Mouse (Mus musculus): Measurements from ENCODE around the gene Irf4.

The Irf4 gene

DNA sequence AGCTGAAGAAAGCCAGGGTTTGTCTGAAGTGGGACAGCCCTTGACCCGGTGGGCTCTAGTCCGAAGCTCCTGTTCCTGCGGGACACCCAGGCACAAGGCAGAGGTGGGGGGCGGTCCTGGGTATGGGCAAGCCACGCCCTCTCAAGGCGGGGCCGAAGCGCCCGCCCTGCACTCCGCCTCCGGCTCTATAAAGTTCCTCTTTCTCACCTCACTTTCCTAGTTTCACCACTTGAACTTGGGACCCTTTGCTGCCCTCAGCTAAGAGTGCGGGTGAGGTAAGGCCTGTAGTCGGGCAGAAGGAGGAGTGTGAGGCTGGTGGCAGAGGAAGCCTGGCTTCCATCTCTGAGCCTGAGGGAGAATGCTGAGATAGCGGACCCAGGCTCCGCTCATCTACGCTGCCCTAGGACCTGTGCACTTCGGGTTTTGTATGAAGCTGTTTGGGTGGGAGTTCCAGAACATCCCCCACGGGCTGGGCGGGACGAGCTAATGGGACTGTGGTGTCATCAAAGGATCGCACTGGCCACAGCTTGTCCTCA, at the start of gene Irf4:
Gene Irf4, plus strand, starts transcription at position 206 of the 536 bp plus-strand sequence.
- no peak for DNase-seq

- DNase-seq: no peak
These were observed 46.3 kb upstream of the Irf4 start for GRCm38 (mm10) chr13:30702695-30703094.

- peak; percentile 18 for DNase-seq
These were observed 44.6 kb upstream of the Irf4 start for GRCm38 (mm10) chr13:30704246-30705095.

DNA sequence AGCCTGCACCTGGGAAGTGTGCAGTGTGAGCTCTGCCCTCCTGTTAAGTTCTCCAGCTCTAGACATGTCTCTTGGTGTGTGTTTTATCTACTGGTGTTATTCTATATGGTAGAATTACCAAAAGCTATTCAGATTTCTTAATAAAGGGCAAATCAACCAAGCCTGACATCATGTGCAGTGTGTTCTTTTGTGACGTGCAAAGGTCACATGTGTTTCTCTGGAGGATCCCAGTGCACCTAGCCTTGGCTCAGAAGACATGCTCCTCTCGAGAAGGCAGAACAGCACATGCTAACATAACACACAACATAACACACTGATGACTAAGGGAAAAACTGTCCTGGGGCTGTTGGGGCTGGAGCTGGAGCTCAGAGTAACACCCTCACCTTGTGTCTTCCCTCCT, 38.0 kb upstream of the Irf4 start:
- DNase-seq: no peak

DNA sequence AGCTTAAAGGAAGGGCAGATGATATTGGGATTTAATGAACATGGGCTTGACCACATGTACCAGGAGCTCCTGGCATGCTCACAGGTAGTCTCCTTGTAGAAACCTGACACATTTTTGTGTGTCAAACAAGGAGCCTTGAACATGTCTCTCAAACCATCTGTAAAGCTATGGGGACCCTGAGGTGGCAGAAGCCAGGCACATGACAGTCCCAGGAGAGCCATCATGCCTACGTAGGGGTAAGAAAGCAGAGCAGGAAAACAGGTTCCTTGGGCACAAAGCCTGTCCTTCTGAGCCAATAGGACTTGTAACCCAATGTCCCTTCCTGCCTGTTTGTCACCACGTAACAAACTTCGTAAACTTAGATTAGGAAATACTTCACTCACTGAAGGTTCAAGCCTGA, 37.3 kb upstream of the Irf4 start:
- DNase-seq: no peak

DNA sequence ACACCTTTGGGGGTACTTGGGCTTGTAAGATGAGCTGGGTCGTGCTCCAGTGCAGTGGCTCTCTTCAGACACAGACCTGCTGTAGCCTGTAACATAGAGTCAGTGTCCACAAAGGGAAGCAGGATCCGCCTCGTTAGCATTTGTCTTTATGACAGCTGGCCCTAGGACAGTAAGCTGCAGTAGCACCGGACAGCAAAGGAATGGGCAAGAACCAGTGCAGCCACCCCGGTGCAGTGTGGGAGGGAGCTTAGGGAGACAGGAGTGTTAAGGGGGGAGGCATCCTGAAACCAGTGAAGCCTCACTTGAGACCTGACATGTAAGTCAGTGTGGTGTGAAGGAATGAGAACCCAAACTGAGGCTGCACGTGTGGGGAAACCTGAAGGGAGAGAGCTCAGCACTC, 36.7 kb upstream of the Irf4 start:
- DNase-seq: no peak

DNA sequence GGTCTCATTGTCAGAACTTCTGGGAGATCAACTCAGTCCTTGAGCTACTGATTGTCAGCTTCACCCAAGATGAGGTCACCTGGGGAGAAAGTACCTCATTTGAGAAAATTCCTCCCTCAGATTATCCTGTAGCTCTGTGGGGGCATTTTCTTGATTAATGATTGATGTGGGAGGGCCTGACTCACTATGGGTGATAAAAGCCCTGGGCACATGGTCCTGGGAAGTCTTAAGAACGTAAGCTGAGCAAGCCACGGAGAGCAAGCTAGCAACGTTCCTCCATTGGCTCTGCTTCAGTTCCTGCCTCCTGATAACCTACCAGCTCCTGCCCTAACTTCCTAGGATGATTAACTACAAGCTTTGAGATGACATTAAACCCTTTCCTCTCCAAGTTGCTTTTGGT, 35.4 kb upstream of the Irf4 start:
- DNase-seq: no peak

DNA sequence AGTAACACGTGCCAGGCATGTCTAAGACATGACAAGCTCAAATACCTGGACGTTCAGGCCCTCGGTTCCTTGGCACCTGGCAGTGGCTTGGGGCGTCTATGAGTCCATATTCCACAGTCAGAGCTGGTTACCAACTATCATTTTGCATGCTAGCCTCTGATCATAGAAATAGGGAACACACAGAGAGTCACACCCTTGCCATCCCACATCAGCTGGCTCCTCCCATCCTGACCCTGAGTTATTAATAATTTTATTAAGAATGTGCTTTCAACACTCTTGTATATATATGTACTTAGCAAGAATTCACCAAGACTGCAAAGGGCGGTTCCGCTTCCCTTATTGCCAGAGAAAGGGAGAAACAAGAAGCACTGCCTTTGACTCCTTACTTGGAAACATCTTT, 34.5 kb upstream of the Irf4 start:
- DNase-seq: no peak

DNA sequence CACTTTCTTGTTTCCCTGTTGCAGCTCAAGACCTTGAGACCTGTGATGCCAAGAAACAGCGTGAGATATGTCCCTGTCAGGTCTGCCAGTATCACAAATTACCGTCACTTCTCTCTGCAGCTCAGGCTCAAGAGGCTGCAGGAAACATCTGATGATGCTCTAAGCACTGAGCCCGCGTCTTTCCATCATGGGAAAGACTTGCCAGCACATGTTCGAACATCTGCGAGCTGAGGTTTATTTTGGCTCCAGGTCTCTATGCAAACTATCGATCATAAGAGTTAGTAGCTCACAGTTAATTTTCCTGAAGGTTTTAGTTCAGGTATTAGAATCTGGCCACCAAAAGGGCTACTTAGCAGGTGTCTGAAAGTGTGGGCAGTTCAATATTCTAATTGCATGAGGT, 34.0 kb upstream of the Irf4 start:
- DNase-seq: no peak

- no peak for DNase-seq
These were observed 33.5 kb upstream of the Irf4 start for GRCm38 (mm10) chr13:30715573-30715972.

DNA sequence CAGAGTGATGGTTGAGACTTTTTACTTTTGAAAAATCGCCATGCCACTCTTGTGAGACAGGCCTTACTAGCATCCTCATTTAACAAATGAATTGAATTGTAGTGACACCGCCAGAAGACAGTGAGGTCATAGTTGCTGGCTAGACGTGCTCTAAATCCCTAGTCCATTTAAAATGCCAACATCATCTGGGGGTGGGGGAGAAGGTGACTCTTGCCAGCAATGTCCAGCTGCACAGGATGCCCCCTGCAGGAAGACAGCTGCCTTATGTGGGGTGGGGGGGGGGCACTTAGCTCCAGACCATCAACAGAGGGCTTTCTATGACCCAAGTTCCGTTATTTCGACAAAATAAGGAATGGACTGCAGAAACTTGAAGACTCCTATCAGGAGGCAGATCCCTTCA, 32.4 kb upstream of the Irf4 start:
- DNase-seq: no peak

- DNase-seq: no peak
These were observed 26.4 kb upstream of the Irf4 start for GRCm38 (mm10) chr13:30722601-30723000.

- no peak for DNase-seq
These were observed 25.8 kb upstream of the Irf4 start for GRCm38 (mm10) chr13:30723258-30723657.

DNA sequence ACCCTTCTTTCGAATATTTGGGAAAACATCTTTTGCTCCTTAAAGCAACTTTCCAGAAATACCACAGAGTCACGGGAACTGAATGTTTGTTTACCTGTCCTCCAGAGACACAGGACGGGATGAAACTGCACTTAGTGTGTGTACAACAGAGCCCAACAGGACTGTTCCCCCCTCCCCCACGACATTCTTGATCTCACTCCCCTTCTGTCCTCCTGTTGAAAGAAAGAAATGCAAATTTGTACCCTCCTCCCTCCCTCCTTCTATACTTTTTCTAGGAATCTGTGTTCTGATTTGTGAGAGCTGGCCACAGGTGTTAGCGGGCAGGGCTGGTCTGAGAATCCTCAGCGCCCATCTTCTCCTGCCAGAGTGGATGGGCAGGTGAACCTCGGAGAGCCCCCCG, 25.2 kb upstream of the Irf4 start:
- DNase-seq: no peak

DNA sequence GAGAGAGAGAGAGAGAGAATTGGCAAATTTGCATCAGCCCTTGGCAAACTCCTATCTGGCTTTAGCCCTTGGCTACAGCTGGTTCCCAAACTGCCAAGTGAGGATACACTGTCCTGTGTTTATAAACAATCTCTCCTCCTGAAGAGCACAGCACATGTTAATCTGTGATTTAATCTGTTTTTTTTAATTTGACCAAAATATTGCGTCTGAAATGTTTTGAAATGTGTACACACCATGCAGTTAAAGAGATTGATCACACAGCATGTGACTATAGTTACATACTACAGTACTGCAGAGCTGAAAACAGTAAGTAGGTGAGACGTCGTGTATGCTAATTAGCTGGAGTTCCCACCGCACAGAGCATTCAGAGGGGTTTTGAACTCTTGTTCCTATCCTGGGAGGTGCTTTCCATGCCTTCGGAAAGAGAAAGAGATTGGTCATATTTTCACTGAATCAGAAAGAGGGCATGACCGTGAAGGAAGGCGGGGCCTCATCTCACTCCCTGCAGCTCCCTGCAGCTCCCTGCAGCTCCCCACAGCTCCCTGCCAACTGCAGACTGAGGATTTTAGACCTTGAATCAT, 24.2 kb upstream of the Irf4 start:
- DNase-seq: no peak

GRCm38 (mm10) chr13:30726879-30727278, 22.1 kb upstream of the Irf4 start:
- no peak for DNase-seq

DNA sequence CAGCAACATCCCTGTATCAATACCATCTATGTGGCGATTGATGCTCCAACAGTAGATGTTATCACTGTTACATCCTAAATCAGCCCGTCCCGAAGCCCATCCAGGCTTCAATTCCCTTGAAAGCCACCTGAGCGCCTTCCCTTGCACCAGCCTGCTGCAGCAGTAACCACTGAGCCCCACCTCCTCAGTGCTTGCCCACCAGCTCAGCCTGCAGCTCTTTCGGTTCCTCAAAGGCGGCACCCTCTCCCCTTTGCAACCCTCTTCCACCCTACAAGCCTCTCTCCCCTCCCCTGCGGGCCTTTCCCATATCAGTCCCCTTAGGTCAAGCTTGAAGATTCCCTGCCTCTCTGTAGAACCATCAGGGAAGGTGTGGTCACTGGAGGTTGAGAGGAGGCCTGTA, 20.9 kb upstream of the Irf4 start:
- no peak for DNase-seq

GRCm38 (mm10) chr13:30729245-30729644, 19.8 kb upstream of the Irf4 start:
- DNase-seq: no peak

DNA sequence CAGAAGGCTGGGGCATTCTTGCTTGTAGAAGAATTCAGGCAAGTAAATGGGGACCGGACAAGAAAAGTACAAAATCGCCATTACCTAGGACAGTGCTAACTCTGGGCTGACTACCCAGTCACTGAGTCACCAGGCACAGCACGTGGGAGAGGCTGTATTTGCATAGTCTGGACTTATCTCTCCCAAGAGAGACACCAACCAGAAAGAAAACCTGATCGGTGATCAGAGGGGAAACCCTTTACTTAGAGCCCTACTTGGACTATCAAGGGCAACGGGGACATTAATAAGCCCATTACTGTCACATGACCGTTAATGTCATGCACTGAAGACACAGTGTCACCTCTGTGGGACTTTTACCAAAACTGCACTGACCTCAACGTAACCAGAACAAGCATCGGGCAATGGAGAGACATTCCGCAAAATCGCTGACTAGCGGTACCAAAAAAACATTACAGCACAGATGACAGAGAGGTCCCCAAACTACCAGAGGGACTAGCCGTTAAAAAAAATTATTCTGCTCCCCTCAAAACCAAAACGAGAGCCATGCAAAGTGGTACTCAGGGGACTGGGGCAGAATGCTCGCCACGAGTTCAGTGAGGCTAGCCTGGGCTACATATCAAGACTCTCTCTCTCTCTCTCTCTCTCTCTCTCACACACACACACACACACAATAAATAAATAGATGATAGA, 18.8 kb upstream of the Irf4 start:
- DNase-seq: no peak

DNA sequence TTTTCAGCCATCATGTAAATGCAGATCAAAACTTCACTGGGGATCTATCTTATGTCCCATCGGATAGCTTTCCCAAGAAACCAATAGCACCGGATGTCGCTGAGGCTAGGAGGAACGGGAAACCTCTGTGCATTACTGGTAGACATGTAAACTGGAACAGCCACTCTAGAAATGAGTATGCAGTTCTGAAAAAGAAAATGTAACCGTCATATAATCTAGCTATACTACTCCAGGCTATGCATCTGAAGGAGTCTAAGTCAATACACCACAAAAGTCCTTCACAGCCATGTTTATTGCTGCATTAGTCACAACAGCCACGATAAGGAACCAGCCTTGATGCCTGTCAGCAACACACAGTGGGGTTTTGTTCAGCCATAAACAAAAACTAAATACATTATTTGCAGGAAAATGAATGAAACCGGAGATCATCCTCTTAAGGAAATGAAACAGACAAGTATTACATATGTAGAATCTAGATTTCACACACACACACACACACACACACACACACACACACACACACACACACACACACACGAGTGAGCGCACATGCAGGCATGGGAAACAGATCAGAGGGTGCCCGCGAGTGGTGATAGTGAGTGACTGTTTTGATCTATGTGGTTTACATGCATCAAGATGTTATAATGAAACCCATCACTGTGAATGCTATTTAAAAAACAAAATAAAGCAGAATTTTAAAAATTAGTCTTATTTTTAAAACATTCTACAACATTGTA, 16.1 kb upstream of the Irf4 start:
- no peak for DNase-seq

- DNase-seq: no peak
These were observed 12.3 kb upstream of the Irf4 start for GRCm38 (mm10) chr13:30736721-30737120.

DNA sequence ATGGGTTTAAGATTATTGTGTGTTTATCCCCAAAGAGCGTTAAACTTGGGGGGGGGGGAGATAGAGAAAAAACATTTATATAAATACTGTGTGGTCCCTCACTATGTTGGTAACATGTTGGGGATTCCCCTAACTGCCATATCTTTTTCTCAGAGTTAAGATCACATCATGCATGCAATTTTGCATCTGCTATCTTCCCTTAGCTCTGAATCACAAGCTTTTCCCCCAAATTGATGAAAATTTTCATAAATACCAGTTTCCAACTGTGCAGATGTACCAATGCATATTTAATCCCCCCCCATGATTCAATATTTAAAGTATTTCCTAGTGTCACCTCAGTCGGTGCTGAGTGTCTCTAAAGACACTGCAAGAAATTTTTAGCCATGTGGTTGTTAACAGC, 11.8 kb upstream of the Irf4 start:
- no peak for DNase-seq

GRCm38 (mm10) chr13:30738310-30738840, 10.7 kb upstream of the Irf4 start:
- DNase-seq: no peak

Measured in cerebellum, adult 9-10 months (tissue).